Mouse (Mus musculus): ENCODE results near the gene Lin52.

- no peak for TF ChIP-seq POLR2A (IDR thresholded peaks at IDR 0.05; ENCODE audit: insufficient read depth, low read depth, low read length)
- TF ChIP-seq CTCF (IDR thresholded peaks at IDR 0.05; ENCODE audit: insufficient read depth, low read depth, low read length): no peak
Observed at GRCm38 (mm10) chr12:84442526-84442925, 8.7 kb upstream of the Lin52 start.
